Mouse (Mus musculus) left cerebral cortex, postnatal 4 days (tissue): ENCODE results near the gene Gm8764. TPM values are rescaled to one million over a fixed set of nuclear protein-coding genes. Genes with fewer than 3 reads are reported as not detected.
"Not testable (repeated sequence)": the region's sequence is repeated elsewhere in the genome, so short reads cannot be mapped to it uniquely, and the experiment has no call there.

Experiments
- DNase-seq: peaks from one replicate; pipeline ENCODE4 v3.0.0-alpha.2; 2022
- intact Hi-C: fragments of 180-260 bp; cut with DNase I; formaldehyde crosslinking; loops from one replicate; pipeline ENCODE4 v1.15.1; 2025
- total RNA-seq, 2 experiments: library from RNA; stranded (reverse); gene quantifications; 2 replicates each; pipeline ENCODE4 v1.2.3; 2021

The Gm8764 gene
- total RNA-seq: not detected

GRCm38 (mm10) chr10:104159706-104160105 is at the start of gene Gm8764:
Gm8764 (plus strand) TSS chr10:104160006.
- intact Hi-C loops, DNase-seq: not testable (repeated sequence)

GRCm38 (mm10) chr10:104110044-104110443 is 49.8 kb upstream of the Gm8764 start:
- intact Hi-C loops: no loop called here
- peak; percentile 9 for DNase-seq

- intact Hi-C loops: no loop called here
- DNase-seq: no peak
Observed at GRCm38 (mm10) chr10:104118312-104118711, 41.5 kb upstream of the Gm8764 start.

GRCm38 (mm10) chr10:104142687-104143086 is 17.1 kb upstream of the Gm8764 start, which contains the start of gene Gm21293:
Gm21293 (plus strand) TSS chr10:104142987.
- DNase-seq, intact Hi-C loops: not testable (repeated sequence)

- intact Hi-C loops, DNase-seq: not testable (repeated sequence)
Observed at GRCm38 (mm10) chr10:104151197-104151596, 8.6 kb upstream of the Gm8764 start, which contains the start of gene Gm6763. Gm6763 (plus strand) TSS chr10:104151497.

DNA sequence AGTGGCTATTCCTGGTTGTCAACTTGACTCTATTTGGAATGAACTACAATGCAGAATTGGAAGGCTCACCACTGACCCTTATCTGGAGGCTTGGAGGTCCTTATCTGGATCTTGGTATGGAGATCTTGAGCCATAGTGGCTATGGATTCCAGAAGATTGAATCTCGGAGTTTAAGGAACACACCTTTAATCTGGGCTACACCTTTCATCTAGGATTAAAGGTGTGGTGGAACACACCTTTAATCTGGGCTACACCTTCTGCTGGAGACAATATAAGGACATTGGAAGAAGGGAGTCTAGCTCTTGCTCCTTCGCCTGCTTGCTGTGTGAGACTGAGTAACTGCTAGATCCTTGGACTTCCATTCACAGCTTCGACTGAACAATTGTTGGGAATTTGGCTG is 8.4 kb downstream of the Gm8764 start, which contains the start of gene Gm21304:
Gene Gm21304, plus strand, starts transcription at position 301 of the 400 bp plus-strand sequence.
- intact Hi-C loops, DNase-seq: not testable (repeated sequence)

GRCm38 (mm10) chr10:104176724-104177123 is 16.9 kb downstream of the Gm8764 start, which contains the start of gene Gm21312:
Gm21312 (plus strand) TSS chr10:104177024.
- intact Hi-C loops, DNase-seq: not testable (repeated sequence)

DNA sequence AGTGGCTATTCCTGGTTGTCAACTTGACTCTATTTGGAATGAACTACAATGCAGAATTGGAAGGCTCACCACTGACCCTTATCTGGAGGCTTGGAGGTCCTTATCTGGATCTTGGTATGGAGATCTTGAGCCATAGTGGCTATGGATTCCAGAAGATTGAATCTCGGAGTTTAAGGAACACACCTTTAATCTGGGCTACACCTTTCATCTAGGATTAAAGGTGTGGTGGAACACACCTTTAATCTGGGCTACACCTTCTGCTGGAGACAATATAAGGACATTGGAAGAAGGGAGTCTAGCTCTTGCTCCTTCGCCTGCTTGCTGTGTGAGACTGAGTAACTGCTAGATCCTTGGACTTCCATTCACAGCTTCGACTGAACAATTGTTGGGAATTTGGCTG is 25.4 kb downstream of the Gm8764 start, which contains the start of gene Gm20765:
Gene Gm20765, plus strand, starts transcription at position 301 of the 400 bp plus-strand sequence.
- intact Hi-C loops, DNase-seq: not testable (repeated sequence)

DNA sequence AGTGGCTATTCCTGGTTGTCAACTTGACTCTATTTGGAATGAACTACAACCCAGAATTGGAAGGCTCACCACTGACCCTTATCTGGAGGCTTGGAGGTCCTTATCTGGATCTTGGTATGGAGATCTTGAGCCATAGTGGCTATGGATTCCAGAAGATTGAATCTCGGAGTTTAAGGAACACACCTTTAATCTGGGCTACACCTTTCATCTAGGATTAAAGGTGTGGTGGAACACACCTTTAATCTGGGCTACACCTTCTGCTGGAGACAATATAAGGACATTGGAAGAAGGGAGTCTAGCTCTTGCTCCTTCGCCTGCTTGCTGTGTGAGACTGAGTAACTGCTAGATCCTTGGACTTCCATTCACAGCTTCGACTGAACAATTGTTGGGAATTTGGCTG is 33.9 kb downstream of the Gm8764 start, which contains the start of gene Gm4340:
Gene Gm4340, plus strand, starts transcription at position 301 of the 400 bp plus-strand sequence.
- DNase-seq, intact Hi-C loops: not testable (repeated sequence)

DNA sequence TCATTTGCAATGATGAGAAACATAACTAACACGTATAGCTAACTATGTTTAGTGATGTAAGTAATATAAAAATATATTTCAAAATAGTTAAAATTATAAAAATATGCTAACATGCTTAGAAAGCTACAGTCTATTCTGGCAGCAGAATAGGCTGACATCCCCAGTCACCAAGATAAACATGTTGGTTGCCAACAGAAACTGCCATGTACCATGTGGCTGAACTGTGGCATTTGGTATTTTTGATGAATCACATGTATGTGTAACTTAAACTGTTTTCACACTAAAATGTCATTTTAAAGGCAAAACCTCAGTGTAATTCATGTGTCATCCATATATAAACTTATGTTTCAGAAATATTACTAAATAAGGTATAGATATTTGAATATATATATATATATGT is 49.8 kb downstream of the Gm8764 start:
- DNase-seq: no peak
- intact Hi-C loops: no loop called here

GRCm38 (mm10) chr10:104210268-104210990 is 50.6 kb downstream of the Gm8764 start:
- no peak for DNase-seq
- intact Hi-C loops: no loop called here

Other genes starting within 250 kb of the Gm8764 start
- gene Gm21293, start 17.0 kb upstream of the Gm8764 start, total RNA-seq: not detected
- not detected for gene Gm6763, start 8.5 kb upstream of the Gm8764 start, total RNA-seq
- gene Gm21304, start 8.5 kb downstream of the Gm8764 start, total RNA-seq: not detected
- gene Gm21312, start 17.0 kb downstream of the Gm8764 start, total RNA-seq: not detected
- not detected for gene Gm20765, start 25.5 kb downstream of the Gm8764 start, total RNA-seq
- gene Gm4340, start 34.0 kb downstream of the Gm8764 start, total RNA-seq: not detected